Mouse (Mus musculus) spleen, adult 2 months (tissue): ENCODE results near the gene Vhl. TPM values are rescaled to one million over a fixed set of nuclear protein-coding genes. Genes with fewer than 3 reads are reported as not detected.

Experiments
- DNase-seq, 2 experiments: peaks; one replicate each; pipeline versions ENCODE4 v3.0.0 to v3.0.0-alpha.2; 2012 to 2021; ENCODE audit warnings: low spot score in 2 of 2, low read depth in 1 of 2
- H3K27ac ChIP-seq: fragments of 200-500 bp; 2 replicates; pipeline ENCODE4 v1.5.1; 2012; ENCODE audit warnings: low read length, inconsistent platforms; ENCODE audit not compliant: insufficient read depth
- H3K27me3 ChIP-seq: fragments of 200-500 bp; 2 replicates; pipeline ENCODE4 v1.6.1; 2012; ENCODE audit warnings: mild to moderate bottlenecking, moderate library complexity, low read length, inconsistent platforms; ENCODE audit not compliant: control insufficient read depth, insufficient read depth
- H3K36me3 ChIP-seq: fragments of 200-500 bp; 2 replicates; pipeline ENCODE4 v1.6.1; 2012; ENCODE audit warnings: mild to moderate bottlenecking, low read length, inconsistent platforms; ENCODE audit not compliant: control insufficient read depth, insufficient read depth
- H3K4me1 ChIP-seq: fragments of 200-500 bp; 2 replicates; pipeline ENCODE4 v1.6.1; 2011; ENCODE audit warnings: inconsistent platforms; ENCODE audit not compliant: control insufficient read depth, insufficient read depth, insufficient read length
- H3K4me3 ChIP-seq: fragments of 200-500 bp; 2 replicates; pipeline ENCODE4 v1.5.1; 2011; ENCODE audit warnings: mild to moderate bottlenecking, inconsistent platforms; ENCODE audit not compliant: insufficient read depth, insufficient read length; ENCODE audit errors: extremely low read depth
- CTCF ChIP-seq: fragments of 200-500 bp; IDR thresholded peaks from 2 replicates; pipeline ENCODE4 v1.5.1; 2011; ENCODE audit warnings: mild to moderate bottlenecking, inconsistent platforms; ENCODE audit not compliant: insufficient read depth, insufficient read length, insufficient replicate concordance; ENCODE audit errors: extremely low read depth
- POLR2A ChIP-seq: fragments of 200-500 bp; IDR thresholded peaks from 2 replicates; pipeline ENCODE4 v1.6.1; 2011; ENCODE audit warnings: low read depth, low read length, inconsistent platforms
- WGBS: fragments of 180-500 bp; shearing (Covaris S2); methylation state at CpG from one replicate; pipeline ENCODE4 v1.1.7; 2018; 5-methylcytosine and 5-hydroxymethylcytosine counted together
- polyA plus RNA-seq: library from polyadenylated mRNA; depleted of rRNA; stranded (reverse); fragments of >200 nt; gene quantifications from 2 replicates; pipeline ENCODE4 v1.2.3, GENCODE M21; 2012

Gene Vhl
- polyA plus RNA-seq, 1 experiment = 19.3 TPM

- Histone ChIP-seq H3K4me1 (peaks cover 68% of the 10 kb centered on the region), H3K36me3 (no peaks in the 10 kb centered on the region; the same call in 1 of the 2 replicates), H3K27me3 (no peaks in the 10 kb centered on the region), H3K27ac (peak overlapping the region; percentile 100), H3K4me3 (peak overlapping the region; percentile 43)
- TF ChIP-seq CTCF = no peak
- TF ChIP-seq POLR2A = peak; percentile 53; the same call in 1 of the 2 replicates
- peak; percentile 54 to 87 for DNase-seq
- 49% methylated on average over 14 of the region's 14 CpGs for WGBS
These were observed 37.0 kb downstream of the Vhl start for GRCm38 (mm10) chr6:113660492-113661352.

DNA sequence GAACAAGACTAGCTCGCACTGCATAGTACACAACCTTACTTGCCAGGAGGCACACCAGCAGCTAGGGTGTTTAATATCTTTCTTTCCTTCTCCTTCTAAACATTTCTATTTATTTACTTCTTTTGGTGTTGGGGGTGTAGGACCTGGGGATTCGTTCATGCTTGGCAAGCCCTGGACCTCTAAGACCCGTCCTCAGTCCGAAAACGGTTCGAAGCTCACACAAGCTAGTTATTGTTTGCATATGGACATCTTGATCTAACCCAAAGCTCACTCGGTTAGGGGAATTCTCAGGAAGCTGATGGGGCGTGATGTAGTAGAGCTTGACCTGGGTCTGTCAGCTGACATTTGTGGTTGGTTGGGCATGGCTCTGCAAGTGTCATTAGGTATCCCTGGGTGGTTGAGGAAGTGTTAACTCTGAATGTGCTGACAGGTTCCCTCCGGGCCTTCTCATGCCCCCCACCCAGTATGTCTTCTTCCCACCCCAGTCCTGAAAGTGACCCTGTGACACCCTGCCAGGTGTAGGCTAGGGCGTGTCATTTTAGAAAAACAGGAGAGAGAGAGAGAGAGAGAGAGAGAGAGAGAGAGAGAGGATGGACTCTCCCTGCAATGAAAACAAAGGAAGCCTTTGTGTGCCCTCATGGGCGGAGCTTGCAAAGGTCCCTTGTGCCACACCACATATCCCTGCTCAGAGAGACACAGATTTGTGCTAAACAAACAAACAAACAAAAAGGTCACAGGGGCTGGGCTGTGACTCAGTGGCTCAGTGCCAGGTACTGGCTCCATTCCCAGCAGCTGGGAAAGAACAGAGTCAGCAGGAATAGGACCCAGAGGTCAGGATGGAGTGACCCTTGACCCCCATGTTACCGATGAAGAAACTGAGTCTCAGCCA is 37.8 kb downstream of the Vhl start:
- Histone ChIP-seq H3K36me3 (no peaks in the 10 kb centered on the region; the same call in 1 of the 2 replicates), H3K4me1 (peaks cover 68% of the 10 kb centered on the region), H3K27ac (peak overlapping the region; percentile 100), H3K27me3 (no peaks in the 10 kb centered on the region), H3K4me3 (peak overlapping the region; percentile 13; the same call in 1 of the 2 replicates)
- WGBS = 27% methylated on average over 12 of the region's 12 CpGs
- TF ChIP-seq CTCF = no peak
- peak; percentile 82 to 89 for DNase-seq

GRCm38 (mm10) chr6:113662964-113663700 is 39.4 kb downstream of the Vhl start:
- Histone ChIP-seq H3K4me1 (peaks cover 65% of the 10 kb centered on the region), H3K36me3 (peaks cover 2% of the 10 kb centered on the region), H3K4me3 (no peak overlapping the region), H3K27ac (peak overlapping the region; percentile 100), H3K27me3 (no peaks in the 10 kb centered on the region)
- no peak for DNase-seq
- 85% methylated on average over 8 of the region's 8 CpGs for WGBS
- TF ChIP-seq CTCF (no peak), POLR2A (no peak)

GRCm38 (mm10) chr6:113664305-113664704 is 40.5 kb downstream of the Vhl start:
- Histone ChIP-seq H3K4me3 (no peak overlapping the region), H3K4me1 (peaks cover 61% of the 10 kb centered on the region), H3K27ac (peak overlapping the region; percentile 85), H3K36me3 (peaks cover 2% of the 10 kb centered on the region), H3K27me3 (no peaks in the 10 kb centered on the region)
- no peak for DNase-seq
- no peak for TF ChIP-seq POLR2A
- TF ChIP-seq CTCF = no peak
- 72% methylated on average over 7 of the region's 7 CpGs for WGBS

- Histone ChIP-seq H3K27ac (peak overlapping the region; percentile 27), H3K27me3 (no peaks in the 10 kb centered on the region), H3K4me1 (peaks cover 48% of the 10 kb centered on the region), H3K4me3 (no peak overlapping the region), H3K36me3 (peaks cover 11% of the 10 kb centered on the region)
- TF ChIP-seq CTCF (no peak), POLR2A (no peak)
- no peak for DNase-seq
- WGBS = 84% methylated on average over 8 of the region's 8 CpGs
These were observed 43.9 kb downstream of the Vhl start for GRCm38 (mm10) chr6:113667611-113668122.
